Mouse (Mus musculus) retina, adult 2 months (tissue): ENCODE measurements around the gene Cyp2d11.

Experiments used
- DNase-seq: peaks from one replicate; pipeline ENCODE4 v3.0.0-alpha.2; 2012; ENCODE audit warnings: low read depth, low spot score

Gene Cyp2d11

GRCm38 (mm10) chr15:82351480-82351879, 42.3 kb downstream of the Cyp2d11 start:
- DNase-seq: no peak

- DNase-seq: no peak
Observed at GRCm38 (mm10) chr15:82350349-82350748, 43.5 kb downstream of the Cyp2d11 start.

- DNase-seq: no peak
Observed at GRCm38 (mm10) chr15:82348999-82349341, 44.9 kb downstream of the Cyp2d11 start.

GRCm38 (mm10) chr15:82348258-82348998, 45.4 kb downstream of the Cyp2d11 start:
- no peak for DNase-seq

GRCm38 (mm10) chr15:82347852-82348251, 46.0 kb downstream of the Cyp2d11 start:
- no peak for DNase-seq

- no peak for DNase-seq
Observed at GRCm38 (mm10) chr15:82347303-82347676, 46.5 kb downstream of the Cyp2d11 start.

GRCm38 (mm10) chr15:82346580-82347302, 47.1 kb downstream of the Cyp2d11 start:
- DNase-seq: no peak

- peak; percentile 99 for DNase-seq
Observed at GRCm38 (mm10) chr15:82345820-82346470, 47.9 kb downstream of the Cyp2d11 start.

- no peak for DNase-seq
Observed at GRCm38 (mm10) chr15:82344971-82345370, 48.9 kb downstream of the Cyp2d11 start.

- no peak for DNase-seq
Observed at GRCm38 (mm10) chr15:82343368-82344287, 50.2 kb downstream of the Cyp2d11 start.

- DNase-seq: no peak
Observed at GRCm38 (mm10) chr15:82342543-82342935, 51.3 kb downstream of the Cyp2d11 start.

- no peak for DNase-seq
Observed at GRCm38 (mm10) chr15:82341675-82342542, 51.9 kb downstream of the Cyp2d11 start.

GRCm38 (mm10) chr15:82341036-82341501, 52.8 kb downstream of the Cyp2d11 start:
- no peak for DNase-seq

- DNase-seq: no peak
Observed at GRCm38 (mm10) chr15:82340414-82341035, 53.3 kb downstream of the Cyp2d11 start.

GRCm38 (mm10) chr15:82339634-82340254, 54.1 kb downstream of the Cyp2d11 start:
- DNase-seq: no peak
